Mouse (Mus musculus) cortical plate, adult 2 months (tissue): ENCODE results near the gene AI837181.

Experiments used
- CTCF ChIP-seq: fragments of 200-500 bp; IDR thresholded peaks from 2 replicates; pipeline ENCODE4 v1.5.1; 2011; ENCODE audit warnings: mild to moderate bottlenecking, control low read depth, low read length; ENCODE audit not compliant: insufficient read depth; ENCODE audit errors: extremely low read depth
- POLR2A ChIP-seq: fragments of 200-500 bp; IDR thresholded peaks from 2 replicates; pipeline ENCODE4 v1.6.1; 2011; ENCODE audit warnings: mild to moderate bottlenecking, low read length, control low read depth; ENCODE audit not compliant: insufficient read depth; ENCODE audit errors: extremely low read depth

DNA sequence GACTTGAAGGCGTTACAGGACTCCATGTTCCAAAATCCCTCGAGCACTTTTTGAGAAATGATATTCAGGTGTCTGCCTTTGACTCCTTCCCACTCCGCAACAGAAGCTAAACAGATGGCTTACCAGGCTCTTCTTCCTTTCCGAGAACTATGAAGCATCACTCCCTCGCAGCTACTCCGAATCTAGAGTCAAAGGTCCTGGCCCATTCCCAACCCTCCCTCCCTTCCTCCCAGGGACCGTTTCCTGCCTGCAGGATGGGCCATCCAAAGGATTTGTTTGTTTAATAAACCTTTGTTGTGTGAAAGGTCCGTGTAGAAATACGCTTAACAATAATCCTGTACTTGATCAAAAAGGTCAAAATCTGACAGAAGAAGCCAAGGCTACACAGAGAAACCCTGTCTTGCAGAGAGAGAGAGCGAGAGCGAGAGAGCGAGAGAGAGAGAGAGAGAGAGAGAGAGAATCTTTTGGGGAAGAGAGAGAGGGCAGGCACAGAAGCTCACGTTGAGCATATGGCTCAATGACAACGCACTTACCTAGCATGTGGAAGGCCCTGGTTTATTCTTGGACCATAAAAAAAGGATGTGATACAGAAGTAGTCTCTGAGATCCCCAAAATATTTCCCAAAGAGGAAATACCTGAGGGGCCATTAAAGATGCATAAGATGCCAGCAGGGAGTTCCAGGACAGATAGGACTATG lies 33.0 kb downstream of the AI837181 start, which contains the start of gene Ccdc85b:
- TF ChIP-seq CTCF, result no peak
- no peak for TF ChIP-seq POLR2A
